Mouse (Mus musculus) left cerebral cortex, postnatal 4 days (tissue): ENCODE results near the gene Arhgef25. TPM values are rescaled to one million over a fixed set of nuclear protein-coding genes. Genes with fewer than 3 reads are reported as not detected.

Experiments used
- DNase-seq: peaks from one replicate; pipeline ENCODE4 v3.0.0-alpha.2; 2022
- intact Hi-C: fragments of 180-260 bp; cut with DNase I; formaldehyde crosslinking; loops from one replicate; pipeline ENCODE4 v1.15.1; 2025
- total RNA-seq, 2 experiments: library from RNA; stranded (reverse); gene quantifications; 2 replicates each; pipeline ENCODE4 v1.2.3; 2021

Arhgef25 gene
- total RNA-seq: 10 to 100 TPM; 70.5 to 75.6 TPM

DNA sequence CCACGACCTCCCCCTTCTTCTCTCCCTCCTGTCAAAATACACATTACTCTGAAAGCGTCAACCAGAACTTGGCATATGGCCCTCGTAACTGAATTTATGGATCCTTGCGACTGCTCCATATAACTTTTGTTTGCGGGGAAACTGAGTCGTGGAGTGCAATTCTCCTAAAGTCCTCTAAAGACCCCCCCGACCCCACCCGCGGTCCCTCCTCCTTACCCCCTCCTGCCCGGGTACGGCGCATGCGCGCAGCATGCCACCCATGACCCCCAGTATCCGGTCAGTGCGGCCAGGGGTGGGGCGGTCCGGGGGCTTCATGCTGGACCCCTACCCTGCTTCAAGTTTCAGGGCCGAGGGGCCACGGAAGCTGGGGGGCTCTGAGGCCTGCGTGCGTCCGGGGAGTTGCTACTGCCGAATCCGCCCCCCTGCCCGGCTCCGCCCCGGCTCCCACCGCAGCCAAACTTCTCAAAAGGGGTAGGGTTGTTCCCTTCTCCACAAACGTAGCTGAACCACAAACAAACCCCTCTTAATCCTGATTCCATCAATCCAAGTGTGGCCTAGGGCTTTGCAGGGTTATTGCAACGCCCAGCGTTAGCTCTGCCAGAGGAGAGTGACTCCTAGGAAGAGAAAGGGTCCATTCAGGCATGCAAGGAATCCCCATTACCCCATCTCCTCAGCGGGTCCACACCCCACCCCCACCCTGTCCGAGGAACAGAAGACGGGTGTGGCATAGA lies at the start of gene Arhgef25:
TSS of gene Arhgef25 (minus strand) at position 433 of the 731 bp plus-strand sequence.
- intact Hi-C loops: no loop called here
- DNase-seq: peak; percentile 45

DNA sequence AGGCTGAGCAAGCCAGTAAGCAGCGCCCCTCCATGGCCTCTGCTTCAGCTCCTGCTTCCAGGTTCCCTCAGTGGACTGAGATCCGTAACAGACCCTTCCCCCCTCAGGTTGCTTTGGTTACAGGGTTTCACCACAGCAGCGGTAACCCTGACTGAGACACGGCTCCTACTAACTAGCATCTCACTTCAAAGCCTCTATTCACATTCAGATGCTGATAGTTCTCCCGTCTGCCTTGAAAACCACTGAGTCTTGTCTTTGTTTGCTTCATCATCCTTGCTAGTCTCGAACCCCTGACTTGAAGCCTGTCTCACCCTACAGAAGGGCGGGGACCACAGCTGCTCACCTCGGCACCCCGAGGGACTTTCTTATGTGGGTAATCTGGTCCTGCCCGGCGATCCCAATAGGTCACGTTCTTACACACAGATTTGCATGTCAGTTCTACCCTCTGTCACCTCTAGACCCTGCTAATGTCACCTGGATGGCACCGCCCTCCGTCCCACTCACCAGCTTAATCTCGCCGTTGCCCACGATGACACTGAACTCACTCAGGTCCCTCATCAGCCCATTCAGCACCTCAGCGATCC lies 48.5 kb upstream of the Arhgef25 start:
- intact Hi-C loops: no loop called here
- DNase-seq: no peak

DNA sequence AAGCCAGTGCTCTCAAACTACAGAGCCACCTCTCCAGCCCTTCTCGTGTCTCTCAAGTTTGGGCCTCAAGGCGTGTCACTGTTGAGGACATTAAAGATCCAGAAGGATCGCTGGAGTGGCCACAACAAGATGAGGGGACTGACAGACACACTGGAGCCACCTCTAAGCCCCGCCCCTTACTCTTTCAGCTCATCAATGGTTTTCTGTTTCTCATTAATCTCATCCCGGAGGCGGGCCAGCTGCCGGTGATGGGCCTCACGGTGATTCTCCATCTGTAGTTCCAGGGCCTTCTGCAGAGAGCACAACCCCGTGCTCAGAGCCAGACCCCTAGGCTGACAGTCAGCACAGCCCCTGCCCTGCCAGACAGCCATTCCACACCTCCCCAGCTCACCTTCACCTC lies 46.7 kb upstream of the Arhgef25 start:
- DNase-seq: no peak
- intact Hi-C loops: no loop called here

DNA sequence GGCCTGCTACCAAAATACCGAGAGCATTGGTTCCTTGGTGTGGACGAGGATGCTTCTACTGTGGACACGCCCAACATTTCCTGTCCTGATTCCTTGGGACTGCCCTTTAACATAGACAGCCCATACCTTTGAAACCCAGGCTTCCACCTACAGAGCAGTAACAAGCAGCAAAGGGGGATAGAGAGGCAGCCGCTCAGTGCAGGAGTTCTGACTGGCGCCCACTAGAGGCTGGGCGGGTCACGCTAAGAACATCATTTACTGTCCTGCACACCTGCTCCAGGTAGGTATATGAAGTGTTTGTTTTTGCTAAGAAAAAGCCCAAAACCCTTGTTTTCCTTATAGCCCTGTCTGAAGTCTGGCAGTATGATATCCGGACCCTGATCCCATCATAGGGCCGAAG lies 43.3 kb upstream of the Arhgef25 start:
- intact Hi-C loops: no loop called here

DNA sequence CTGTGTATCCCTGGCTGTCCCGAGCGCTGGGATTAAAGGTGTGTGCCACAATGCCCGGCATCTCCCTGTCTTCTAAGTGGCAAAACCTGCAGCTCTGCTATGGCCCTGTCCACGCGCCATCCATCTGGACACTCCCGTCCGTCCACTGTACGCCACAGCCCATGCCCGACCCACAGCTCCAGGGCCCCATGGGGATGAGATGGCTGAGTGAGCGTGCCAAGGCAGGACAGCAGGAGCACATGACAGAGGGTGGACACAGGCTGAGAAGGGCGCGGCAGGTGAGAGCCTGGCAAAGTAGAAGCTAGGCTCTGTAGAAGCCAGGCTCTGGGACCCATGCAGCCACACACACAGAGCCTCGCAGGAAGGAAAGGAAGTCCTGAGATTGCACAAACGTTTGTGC lies 41.9 kb upstream of the Arhgef25 start:
- intact Hi-C loops: no loop called here
- no peak for DNase-seq

More for the DNA sequence above, 43.3 kb upstream of the Arhgef25 start:
- no peak for DNase-seq

- no peak for DNase-seq
- intact Hi-C loops: no loop called here
These were observed 40.8 kb upstream of the Arhgef25 start for GRCm38 (mm10) chr10:127230693-127231092.

GRCm38 (mm10) chr10:127228897-127229296 lies 39.0 kb upstream of the Arhgef25 start:
- intact Hi-C loops: no loop called here
- no peak for DNase-seq

- intact Hi-C loops: no loop called here
These were observed 37.3 kb upstream of the Arhgef25 start for GRCm38 (mm10) chr10:127227163-127227562.

GRCm38 (mm10) chr10:127226318-127226895 lies 36.5 kb upstream of the Arhgef25 start:
- intact Hi-C loops: no loop called here
- DNase-seq: peak; percentile 27

More at GRCm38 (mm10) chr10:127227163-127227562, 37.3 kb upstream of the Arhgef25 start:
- no peak for DNase-seq

- intact Hi-C loops: loop anchor here (2.0 kb wide), 1 partner anchor 49 kb away; no protein-coding TSS in a partner anchor
- DNase-seq: no peak
These were observed 35.8 kb upstream of the Arhgef25 start for GRCm38 (mm10) chr10:127225732-127226131.

- DNase-seq: no peak
- intact Hi-C loops: loop anchor here (2.0 kb wide), 1 partner anchor 48 kb away; no protein-coding TSS in a partner anchor
These were observed 35.3 kb upstream of the Arhgef25 start for GRCm38 (mm10) chr10:127225213-127225612.

DNA sequence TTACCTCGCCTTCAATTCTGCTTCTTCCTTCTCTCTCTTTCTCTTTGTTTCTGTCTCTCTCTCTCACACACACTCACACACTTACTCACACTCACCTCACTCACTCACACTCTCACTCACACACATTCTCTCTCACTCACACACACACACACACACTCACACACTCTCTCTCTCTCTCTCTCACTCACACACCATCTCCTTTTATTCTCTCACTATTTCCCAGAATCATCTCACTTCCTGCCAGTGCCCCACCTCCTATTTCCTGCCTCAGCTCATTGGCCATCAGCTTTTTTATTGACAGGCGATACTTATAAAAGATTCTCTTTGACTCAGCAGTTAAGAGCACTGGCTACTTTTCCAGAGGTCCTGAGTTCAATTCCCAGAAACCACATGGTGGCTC lies 28.5 kb upstream of the Arhgef25 start:
- DNase-seq: no peak
- intact Hi-C loops: no loop called here

GRCm38 (mm10) chr10:127217177-127217576 lies 27.3 kb upstream of the Arhgef25 start:
- intact Hi-C loops: no loop called here

DNA sequence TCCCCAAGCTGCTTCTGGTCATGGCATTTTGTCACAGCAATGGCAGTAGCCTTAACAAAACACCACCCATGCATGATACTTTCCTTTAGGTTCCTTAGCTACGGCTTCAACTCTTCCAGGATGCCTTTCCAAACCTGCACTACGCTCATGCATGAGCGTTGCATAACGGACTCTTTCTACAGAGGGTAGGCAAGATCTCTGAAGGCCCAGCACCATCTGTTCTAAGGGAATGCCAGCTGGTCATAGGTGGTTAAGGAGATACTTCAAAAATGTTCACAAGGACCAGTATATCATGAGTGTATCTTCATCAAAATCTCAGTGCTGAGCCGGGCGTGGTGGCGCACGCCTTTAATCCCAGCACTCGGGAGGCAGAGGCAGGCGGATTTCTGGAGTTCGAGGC lies 26.6 kb upstream of the Arhgef25 start:
- DNase-seq: no peak
- intact Hi-C loops: no loop called here

More at GRCm38 (mm10) chr10:127217177-127217576, 27.3 kb upstream of the Arhgef25 start:
- DNase-seq: no peak

- intact Hi-C loops: no loop called here
- no peak for DNase-seq
These were observed 24.5 kb upstream of the Arhgef25 start for GRCm38 (mm10) chr10:127214422-127214803.

- no peak for DNase-seq
- intact Hi-C loops: no loop called here
These were observed 24.0 kb upstream of the Arhgef25 start for GRCm38 (mm10) chr10:127213704-127214421.

GRCm38 (mm10) chr10:127213272-127213671 lies 23.4 kb upstream of the Arhgef25 start:
- DNase-seq: no peak
- intact Hi-C loops: no loop called here

DNA sequence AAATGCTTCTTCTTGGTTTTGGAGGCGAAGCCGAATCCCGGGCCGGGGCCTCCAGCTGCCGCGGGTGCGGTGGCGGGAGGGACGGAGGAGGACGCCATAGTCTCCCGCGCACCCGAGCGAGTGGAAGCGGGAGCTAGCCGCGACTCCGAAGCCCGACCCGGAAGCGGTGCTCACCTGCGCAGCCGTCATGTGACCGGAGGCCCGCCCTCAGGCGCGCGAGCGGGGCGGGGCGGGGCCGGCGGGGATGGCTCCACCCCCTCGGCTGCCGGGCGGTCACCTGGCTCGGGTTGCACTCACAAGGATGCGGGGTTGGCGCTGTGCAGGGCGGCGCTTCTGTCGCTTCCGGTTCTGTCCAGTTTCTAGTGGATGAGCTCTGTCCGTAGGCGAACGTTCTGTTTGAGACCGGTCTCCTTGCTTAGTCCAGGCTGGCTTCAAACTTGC lies 21.6 kb upstream of the Arhgef25 start, which contains the start of gene Pip4k2c:
TSS of gene Pip4k2c (minus strand) at position 172 of the 441 bp plus-strand sequence.
- peak; percentile 83 for DNase-seq
- intact Hi-C loops: no loop called here

- no peak for DNase-seq
- intact Hi-C loops: no loop called here
These were observed 21.1 kb upstream of the Arhgef25 start for GRCm38 (mm10) chr10:127210961-127211405.

GRCm38 (mm10) chr10:127209928-127210570 lies 20.2 kb upstream of the Arhgef25 start:
- intact Hi-C loops: no loop called here
- DNase-seq: no peak
